Mouse (Mus musculus) ES-Bruce4 (cell line): Measurements from ENCODE around the gene Kansl1l. TPM values are rescaled to one million over a fixed set of nuclear protein-coding genes. Genes with fewer than 3 reads are reported as not detected.

Source experiments
- H3K27ac ChIP-seq: 2 replicates; pipeline ENCODE4 v1.5.1; 2012; ENCODE audit warnings: low read length, inconsistent platforms; ENCODE audit not compliant: insufficient read depth
- H3K27me3 ChIP-seq: 2 replicates; pipeline ENCODE4 v1.6.1; 2012; ENCODE audit warnings: mild to moderate bottlenecking, low read length, inconsistent platforms; ENCODE audit not compliant: control insufficient read depth, poor library complexity, insufficient read depth, severe bottlenecking
- H3K36me3 ChIP-seq: 2 replicates; pipeline ENCODE4 v1.6.1; 2012; ENCODE audit warnings: inconsistent platforms, mild to moderate bottlenecking, low read length, moderate library complexity; ENCODE audit not compliant: control insufficient read depth, poor library complexity, insufficient read depth, severe bottlenecking
- H3K4me1 ChIP-seq: one replicate; pipeline ENCODE4 v1.8.1; 2011; ENCODE audit warnings: low read length; ENCODE audit not compliant: control insufficient read depth, insufficient read depth
- H3K4me3 ChIP-seq: 2 replicates; pipeline ENCODE4 v1.5.1; 2011; ENCODE audit warnings: low read depth, mild to moderate bottlenecking, low read length
- H3K9ac ChIP-seq: 2 replicates; pipeline ENCODE4 v1.6.1; 2012; ENCODE audit warnings: low read depth, mild to moderate bottlenecking, inconsistent platforms; ENCODE audit not compliant: poor library complexity, severe bottlenecking
- H3K9me3 ChIP-seq: replicated peaks from 2 replicates; pipeline ENCODE4 v1.6.1; 2012; ENCODE audit warnings: mild to moderate bottlenecking, low read length, inconsistent platforms; ENCODE audit not compliant: control insufficient read depth, poor library complexity, insufficient read depth, severe bottlenecking
- CTCF ChIP-seq: IDR thresholded peaks from one replicate; pipeline ENCODE4 v1.8.1; 2011; ENCODE audit warnings: low read depth, low read length
- EP300 ChIP-seq: IDR thresholded peaks from 2 replicates; pipeline ENCODE4 v1.6.1; 2011; ENCODE audit warnings: low read depth, low read length; ENCODE audit not compliant: insufficient read depth
- POLR2A ChIP-seq: IDR thresholded peaks from one replicate; pipeline ENCODE4 v1.8.1; 2011; ENCODE audit warnings: low read length; ENCODE audit not compliant: insufficient read depth
- polyA plus RNA-seq: library from polyadenylated mRNA; stranded (reverse); fragments of >200 nt; gene quantifications from 2 replicates; pipeline ENCODE4 v1.2.4, GENCODE M21; 2011; ENCODE audit warnings: low read depth; ENCODE audit not compliant: missing spikeins, insufficient read depth, insufficient read length

The Kansl1l gene
- polyA plus RNA-seq, 1 experiment = 6.4 TPM

DNA sequence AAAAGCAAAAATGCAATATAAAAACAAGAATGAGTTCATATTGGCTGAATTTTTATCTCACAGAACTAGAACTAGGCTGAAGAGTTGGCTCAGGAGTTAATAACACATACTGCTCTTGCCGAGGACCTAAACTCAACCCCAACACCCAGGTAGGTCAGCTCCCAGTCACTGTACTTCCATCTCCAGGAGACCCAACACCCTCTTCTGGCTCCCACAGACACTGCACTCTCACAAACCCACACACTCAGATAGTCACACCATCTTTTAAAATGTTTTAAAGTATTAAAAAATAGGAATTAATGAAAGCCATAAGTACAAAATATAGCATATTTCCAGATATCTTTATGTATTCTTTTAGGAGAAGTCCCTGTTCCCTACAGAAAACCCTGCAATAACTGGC is 4.2 kb downstream of the Kansl1l start:
- H3K9me3 ChIP-seq = no peaks in the 10 kb centered on the region
- H3K36me3 ChIP-seq = no peaks in the 10 kb centered on the region
- H3K4me3 ChIP-seq = no peak overlapping the region
- TF ChIP-seq CTCF (no peak), EP300 (no peak), POLR2A (no peak)
- no peak overlapping the region for H3K9ac ChIP-seq
- H3K27ac ChIP-seq = no peak overlapping the region
- no peaks in the 10 kb centered on the region for H3K27me3 ChIP-seq
- no peaks in the 10 kb centered on the region for H3K4me1 ChIP-seq

DNA sequence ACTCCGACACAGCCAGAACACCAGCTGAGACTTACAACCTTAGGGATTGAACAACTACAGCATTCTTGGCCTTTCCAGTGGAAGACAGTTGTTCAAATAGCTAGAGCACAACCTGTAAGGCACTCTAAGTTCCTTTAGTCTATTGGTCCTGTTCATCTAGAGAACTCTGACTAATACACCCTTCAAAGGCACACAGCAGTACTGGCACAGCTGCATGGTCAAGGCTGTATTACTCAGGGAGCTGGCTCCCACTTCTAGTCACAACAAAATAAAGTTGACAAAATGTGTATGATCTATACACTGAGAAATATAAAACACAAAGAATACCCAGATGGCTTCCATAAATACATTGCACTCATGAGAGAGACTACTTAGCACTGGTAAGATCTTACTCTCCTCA is 10.5 kb downstream of the Kansl1l start:
- H3K27ac ChIP-seq = no peak overlapping the region
- no peaks in the 10 kb centered on the region for H3K4me1 ChIP-seq
- no peaks in the 10 kb centered on the region for H3K27me3 ChIP-seq
- TF ChIP-seq CTCF = no peak
- no peak for TF ChIP-seq POLR2A
- no peak for TF ChIP-seq EP300
- no peaks in the 10 kb centered on the region for H3K9me3 ChIP-seq
- no peak overlapping the region for H3K4me3 ChIP-seq
- H3K9ac ChIP-seq = no peak overlapping the region
- no peaks in the 10 kb centered on the region for H3K36me3 ChIP-seq

DNA sequence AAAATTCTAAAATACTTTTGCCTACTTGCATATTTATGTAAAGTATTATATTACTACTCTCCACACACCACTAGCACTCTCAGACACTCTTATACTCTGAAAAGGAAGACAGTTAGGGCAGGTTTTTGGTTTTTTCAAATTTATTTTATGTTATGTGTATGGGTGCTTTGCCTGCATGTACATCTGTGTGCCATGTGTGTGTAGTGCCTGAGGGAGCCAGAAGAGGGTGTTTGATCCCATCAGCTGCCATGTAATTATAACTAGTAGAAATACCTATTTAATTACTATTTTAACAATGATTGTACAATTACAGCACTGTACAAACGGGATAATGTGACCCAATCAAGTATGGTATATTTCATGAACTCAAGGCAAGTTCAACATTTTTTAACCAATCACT is 12.0 kb downstream of the Kansl1l start:
- no peaks in the 10 kb centered on the region for H3K36me3 ChIP-seq
- TF ChIP-seq CTCF (no peak), EP300 (no peak), POLR2A (no peak)
- H3K9ac ChIP-seq = no peak overlapping the region

DNA sequence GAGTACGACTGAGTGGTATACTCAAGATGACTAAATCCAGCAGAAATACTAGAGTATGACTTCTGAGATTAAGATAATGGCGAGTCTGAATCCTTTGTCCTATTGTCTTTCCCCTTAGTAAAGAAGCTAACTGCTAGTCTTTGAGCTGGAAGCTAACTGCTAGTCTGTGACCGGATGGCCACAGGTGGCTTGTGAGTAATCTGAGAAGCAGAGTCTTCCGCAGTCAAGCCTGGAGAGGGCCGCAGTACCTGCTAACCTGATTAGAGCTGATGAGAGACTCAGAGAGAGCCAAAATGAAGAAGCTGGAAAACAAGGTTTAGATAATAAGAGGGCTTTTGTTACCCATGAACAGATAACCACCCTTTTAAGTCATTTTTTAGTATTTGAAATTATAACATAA is 12.7 kb downstream of the Kansl1l start:
- Histone ChIP-seq H3K9me3 (no peaks in the 10 kb centered on the region), H3K27me3 (no peaks in the 10 kb centered on the region), H3K9ac (no peak overlapping the region), H3K4me3 (no peak overlapping the region), H3K36me3 (no peaks in the 10 kb centered on the region), H3K27ac (no peak overlapping the region), H3K4me1 (no peaks in the 10 kb centered on the region)
- TF ChIP-seq CTCF (no peak), EP300 (no peak), POLR2A (no peak)

More for the DNA sequence above, 12.0 kb downstream of the Kansl1l start:
- Histone ChIP-seq H3K4me3 (no peak overlapping the region), H3K4me1 (no peaks in the 10 kb centered on the region), H3K27me3 (no peaks in the 10 kb centered on the region), H3K9me3 (no peaks in the 10 kb centered on the region), H3K27ac (no peak overlapping the region)

DNA sequence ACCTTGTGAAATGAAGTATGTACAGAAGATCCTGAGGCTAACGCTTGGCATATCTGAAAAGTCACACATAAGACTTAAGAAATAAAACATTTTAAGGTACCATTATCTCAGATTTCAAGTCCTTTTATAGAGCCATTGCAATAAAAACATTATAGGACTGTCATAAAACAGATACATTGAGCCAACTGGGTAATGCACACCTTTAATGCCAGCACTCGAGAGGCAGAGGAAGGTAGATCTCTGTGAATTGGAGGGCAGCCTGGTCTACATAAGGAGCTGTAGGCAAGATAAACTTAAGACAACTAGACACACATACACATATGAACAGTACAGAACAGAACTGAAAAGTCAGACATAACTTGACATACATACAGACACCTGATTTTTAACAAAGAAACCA is 19.4 kb downstream of the Kansl1l start:
- H3K4me1 ChIP-seq = no peaks in the 10 kb centered on the region
- H3K27ac ChIP-seq = no peak overlapping the region
- H3K9ac ChIP-seq = no peak overlapping the region
- H3K9me3 ChIP-seq = no peaks in the 10 kb centered on the region
- H3K36me3 ChIP-seq = no peaks in the 10 kb centered on the region
- no peak overlapping the region for H3K4me3 ChIP-seq
- H3K27me3 ChIP-seq = no peaks in the 10 kb centered on the region
- TF ChIP-seq EP300 = no peak

DNA sequence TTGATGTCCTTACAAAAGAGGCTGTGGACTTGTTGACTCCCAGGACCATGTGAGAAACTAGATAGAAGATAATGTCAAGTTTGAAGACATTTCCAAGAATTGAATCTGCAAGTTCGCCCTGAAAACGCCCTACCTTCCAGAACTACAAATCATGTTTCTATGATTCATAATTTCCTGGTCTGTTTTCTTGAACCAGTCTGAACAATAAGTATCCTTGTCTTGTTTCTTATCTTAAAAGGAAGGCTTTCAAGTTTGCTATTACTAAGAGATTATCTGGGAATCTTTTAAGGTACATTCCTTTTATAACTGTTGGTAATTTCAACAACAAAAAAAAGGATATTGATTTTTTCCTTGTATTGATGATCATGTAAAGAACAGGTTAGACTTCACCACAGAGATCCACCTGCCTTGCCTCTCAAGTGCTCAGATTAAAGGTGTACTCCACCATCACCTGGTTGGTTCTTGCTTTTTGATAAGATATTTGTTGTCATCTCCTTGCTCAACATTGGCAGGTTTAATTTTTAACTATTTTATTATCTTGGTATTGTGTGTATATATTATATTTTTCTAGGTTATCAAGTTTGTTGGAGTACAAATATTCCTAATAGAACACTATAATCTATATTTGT is 24.4 kb downstream of the Kansl1l start:
- Histone ChIP-seq H3K36me3 (no peaks in the 10 kb centered on the region), H3K9ac (no peak overlapping the region), H3K4me1 (no peaks in the 10 kb centered on the region), H3K9me3 (no peaks in the 10 kb centered on the region), H3K27me3 (no peaks in the 10 kb centered on the region), H3K4me3 (no peak overlapping the region), H3K27ac (no peak overlapping the region)
- no peak for TF ChIP-seq EP300
- no peak for TF ChIP-seq CTCF
- no peak for TF ChIP-seq POLR2A
